Mouse (Mus musculus) retina, postnatal 1 day (tissue): ENCODE results near the gene Arl15.

ENCODE experiments used
- DNase-seq: peaks from one replicate; pipeline ENCODE4 v3.0.0-alpha.2; 2012

The Arl15 gene

DNA sequence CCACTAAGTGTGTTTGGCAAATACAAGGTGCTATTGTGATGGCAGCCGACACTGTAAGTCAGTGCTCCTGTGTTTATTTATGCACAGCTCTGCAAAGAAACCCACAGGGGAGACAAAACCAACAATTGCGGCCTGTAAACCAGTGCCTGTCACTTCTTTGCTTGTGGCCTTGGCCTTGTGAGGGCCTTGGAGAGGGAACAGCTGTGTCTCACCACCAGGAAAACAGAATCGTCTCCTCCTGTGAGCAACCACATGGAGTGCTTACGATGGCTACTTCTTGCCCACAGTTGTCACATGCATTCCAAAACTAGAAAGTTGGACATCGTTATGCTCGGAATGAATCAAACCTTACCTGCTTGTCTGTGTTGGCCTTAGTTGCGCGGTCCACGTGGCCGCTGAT is 52.1 kb downstream of the Arl15 start:
- no peak for DNase-seq

DNA sequence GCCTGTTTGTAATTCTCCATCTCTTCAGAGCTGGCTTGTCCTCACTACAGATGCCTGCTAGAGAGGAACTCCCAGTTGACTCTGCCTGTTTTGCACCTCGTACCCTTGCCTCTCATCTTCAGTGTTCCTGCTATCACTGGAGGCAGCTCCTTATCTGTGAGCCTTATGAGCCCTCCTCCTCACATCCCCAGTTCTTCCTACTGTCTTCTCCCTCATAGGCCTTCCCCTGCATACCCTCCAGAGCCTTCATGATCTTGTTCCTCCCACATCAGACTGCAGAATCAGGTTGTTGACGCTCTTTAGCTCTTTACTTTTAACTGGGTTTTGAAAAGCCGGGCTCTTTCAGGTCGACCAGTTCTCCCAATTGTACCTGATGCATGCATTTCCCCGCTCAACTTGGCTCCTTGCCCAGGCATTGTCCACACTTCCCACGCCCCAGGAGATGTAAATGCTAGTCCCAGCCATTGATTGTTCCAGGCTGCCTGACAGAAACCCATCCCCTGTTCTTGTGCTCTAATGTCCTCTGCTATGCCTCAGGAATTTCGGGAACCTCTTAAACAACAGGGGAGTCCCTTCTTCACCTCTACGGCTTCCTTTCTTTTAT is 56.2 kb downstream of the Arl15 start:
- DNase-seq, result peak; percentile 45

GRCm38 (mm10) chr13:113851602-113852375 is 57.5 kb downstream of the Arl15 start:
- DNase-seq, result no peak

- no peak for DNase-seq
These were observed 58.0 kb downstream of the Arl15 start for GRCm38 (mm10) chr13:113852376-113852666.

DNA sequence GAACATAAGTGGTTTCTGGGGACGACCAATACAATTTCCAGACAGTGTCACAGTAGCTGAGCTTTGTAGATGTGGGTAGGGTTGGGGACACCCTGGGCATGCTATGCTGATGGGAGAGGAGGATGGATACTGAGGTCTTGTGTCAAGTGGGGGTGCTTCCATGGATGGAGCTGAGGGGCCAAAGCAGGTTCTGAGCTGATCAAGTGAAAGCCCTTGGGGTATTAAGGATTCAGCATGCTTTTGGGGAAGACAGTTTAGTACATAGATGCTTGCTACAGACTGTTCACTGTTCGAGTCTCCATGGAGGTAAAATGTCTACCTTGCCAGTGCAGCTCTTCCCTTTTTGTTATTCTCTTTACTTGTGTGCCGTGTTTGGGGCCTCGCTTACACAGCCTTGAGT is 59.8 kb downstream of the Arl15 start:
- no peak for DNase-seq

- DNase-seq, result no peak
These were observed 60.4 kb downstream of the Arl15 start for GRCm38 (mm10) chr13:113854551-113855312.

DNA sequence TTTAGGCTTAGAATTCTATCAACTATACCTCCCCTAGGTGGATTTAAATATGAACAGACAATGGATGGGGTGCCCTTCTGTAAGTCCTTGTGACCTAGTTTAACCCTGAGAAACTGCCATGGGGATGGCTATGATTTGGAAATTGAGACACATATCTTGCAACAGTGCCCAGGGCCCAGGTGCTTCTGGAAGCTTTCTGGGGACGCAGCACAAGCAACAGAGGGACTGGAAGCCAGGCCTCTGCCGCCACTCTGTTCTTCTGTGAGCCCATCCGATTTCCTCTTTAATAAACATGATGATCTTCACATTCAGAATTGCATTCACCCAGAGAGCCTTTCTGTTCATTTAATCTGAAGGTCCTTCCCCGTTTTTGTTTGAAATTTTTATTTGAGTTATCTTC is 62.6 kb downstream of the Arl15 start:
- no peak for DNase-seq

GRCm38 (mm10) chr13:113858667-113859391 is 64.5 kb downstream of the Arl15 start:
- DNase-seq, result no peak

DNA sequence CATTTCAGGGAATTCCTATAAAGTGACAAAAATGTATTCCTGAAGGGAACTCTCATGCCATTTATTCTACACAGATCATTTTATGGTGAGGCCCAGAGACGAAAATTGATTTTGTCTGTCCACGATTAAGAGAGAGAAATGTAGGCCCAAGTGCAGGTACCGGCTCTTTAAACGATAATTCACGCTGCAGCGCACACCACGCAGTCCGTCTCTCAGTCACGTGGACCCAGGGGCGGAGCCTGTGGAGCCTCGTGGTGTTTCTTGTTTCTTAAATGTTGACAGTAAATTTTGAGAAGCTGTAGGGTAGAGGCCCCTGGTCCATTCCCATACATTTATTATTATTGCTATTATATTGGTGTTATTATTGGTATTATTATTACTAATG is 65.1 kb downstream of the Arl15 start:
- no peak for DNase-seq

DNA sequence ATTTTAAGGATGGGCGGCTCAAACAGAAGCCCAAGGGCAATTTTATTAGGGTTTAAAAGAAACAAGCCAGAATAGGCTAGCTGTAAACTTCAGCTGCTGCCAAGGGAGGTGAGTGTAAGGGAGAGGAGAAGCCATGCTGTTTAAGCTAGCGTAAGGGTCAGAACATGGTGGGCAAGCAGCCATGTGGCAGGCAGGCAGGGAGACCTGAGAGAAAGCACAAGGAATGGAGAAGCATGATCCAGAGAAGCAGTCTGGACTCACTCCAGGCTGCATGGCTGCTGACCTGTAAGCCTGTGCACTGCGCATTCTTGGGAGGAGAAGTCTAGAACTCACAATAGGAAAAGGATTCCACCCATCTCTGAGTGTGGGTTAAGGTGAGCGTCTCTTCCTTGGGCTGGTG is 66.5 kb downstream of the Arl15 start:
- DNase-seq, result no peak

GRCm38 (mm10) chr13:113861231-113861630 is 66.9 kb downstream of the Arl15 start:
- DNase-seq, result no peak

GRCm38 (mm10) chr13:113862951-113863350 is 68.6 kb downstream of the Arl15 start:
- no peak for DNase-seq

DNA sequence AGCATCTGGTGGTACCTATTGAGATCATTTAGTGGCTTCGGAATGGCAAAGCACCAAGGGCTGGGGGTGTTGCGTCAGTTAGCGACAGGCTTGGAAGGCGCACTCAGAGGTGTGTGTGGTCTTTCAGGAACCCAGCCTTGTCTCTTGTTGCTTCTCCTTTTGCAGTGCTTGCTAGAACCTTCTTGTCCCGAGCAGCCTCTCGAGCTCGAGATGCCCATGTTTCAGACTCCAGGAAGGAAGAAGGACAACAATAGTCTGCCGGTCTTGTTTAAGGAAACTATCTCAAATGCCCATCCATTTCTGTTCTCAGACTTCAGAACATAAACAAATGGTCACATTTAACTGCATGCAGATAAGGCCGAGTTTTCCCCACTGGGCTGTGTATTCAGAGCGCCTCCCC is 69.4 kb downstream of the Arl15 start:
- DNase-seq, result no peak

- DNase-seq, result no peak
These were observed 70.0 kb downstream of the Arl15 start for GRCm38 (mm10) chr13:113864278-113864677.

GRCm38 (mm10) chr13:113864893-113865292 is 70.6 kb downstream of the Arl15 start:
- peak; percentile 77 for DNase-seq

- no peak for DNase-seq
These were observed 71.1 kb downstream of the Arl15 start for GRCm38 (mm10) chr13:113865378-113865777.

GRCm38 (mm10) chr13:113865806-113866205 is 71.5 kb downstream of the Arl15 start:
- peak; percentile 65 for DNase-seq

GRCm38 (mm10) chr13:113867736-113868135 is 73.4 kb downstream of the Arl15 start:
- DNase-seq, result no peak

- peak; percentile 69 for DNase-seq
These were observed 75.2 kb downstream of the Arl15 start for GRCm38 (mm10) chr13:113869212-113870205.

GRCm38 (mm10) chr13:113870403-113870802 is 76.1 kb downstream of the Arl15 start:
- no peak for DNase-seq

- no peak for DNase-seq
These were observed 77.5 kb downstream of the Arl15 start for GRCm38 (mm10) chr13:113871853-113872252.

DNA sequence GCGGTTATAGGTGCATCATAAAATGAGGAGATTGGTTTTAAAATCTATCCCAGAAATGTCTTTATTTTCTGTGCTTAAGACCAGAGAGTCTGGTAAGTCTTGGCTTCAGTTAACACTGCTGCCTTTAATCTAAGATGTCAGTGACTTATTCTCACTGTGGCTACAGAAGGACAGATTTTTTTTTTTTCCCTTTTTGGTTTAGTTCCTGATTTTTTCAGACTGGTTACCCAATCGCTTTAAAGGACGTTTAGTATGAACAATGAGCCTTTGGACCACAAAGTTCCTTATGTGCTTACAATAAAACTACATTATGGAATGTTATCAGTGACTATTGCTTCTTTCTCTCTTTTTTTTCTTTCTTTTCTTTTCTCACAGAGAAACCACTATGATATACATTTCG is 81.4 kb downstream of the Arl15 start:
- no peak for DNase-seq
